Mouse (Mus musculus) layer of hippocampus, adult 18-20 months (tissue): ENCODE results near the gene Gata2. TPM values are rescaled to one million over a fixed set of nuclear protein-coding genes. Genes with fewer than 3 reads are reported as not detected.
"Not testable (repeated sequence)": the region's sequence is repeated elsewhere in the genome, so short reads cannot be mapped to it uniquely, and the experiment has no call there.

Experiments
- DNase-seq, 2 experiments: peaks; one replicate each; pipeline ENCODE4 v3.0.0; 2022; ENCODE audit warnings: low spot score in 2 of 2
- long read RNA-seq: library from polyadenylated mRNA; stranded (forward); transcript quantifications from one replicate; pipeline ENCODE4 v2.0.0, GENCODE M21; 2021
- total RNA-seq, 2 experiments: library from RNA; stranded (reverse); gene quantifications; 2 replicates each; pipeline ENCODE4 v1.2.3; 2021

The Gata2 gene
- 1 to 10 TPM; 5.0 to 5.9 TPM for total RNA-seq
- long read RNA-seq, transcript Gata2-201 (6 exons, 3,571 nt) = major isoform, 9 of 11 reads
- long read RNA-seq, partial matches to known transcripts = 0 of 11 reads
- long read RNA-seq, other reads (novel, unspliced or antisense) = 2 of 11 reads

DNA sequence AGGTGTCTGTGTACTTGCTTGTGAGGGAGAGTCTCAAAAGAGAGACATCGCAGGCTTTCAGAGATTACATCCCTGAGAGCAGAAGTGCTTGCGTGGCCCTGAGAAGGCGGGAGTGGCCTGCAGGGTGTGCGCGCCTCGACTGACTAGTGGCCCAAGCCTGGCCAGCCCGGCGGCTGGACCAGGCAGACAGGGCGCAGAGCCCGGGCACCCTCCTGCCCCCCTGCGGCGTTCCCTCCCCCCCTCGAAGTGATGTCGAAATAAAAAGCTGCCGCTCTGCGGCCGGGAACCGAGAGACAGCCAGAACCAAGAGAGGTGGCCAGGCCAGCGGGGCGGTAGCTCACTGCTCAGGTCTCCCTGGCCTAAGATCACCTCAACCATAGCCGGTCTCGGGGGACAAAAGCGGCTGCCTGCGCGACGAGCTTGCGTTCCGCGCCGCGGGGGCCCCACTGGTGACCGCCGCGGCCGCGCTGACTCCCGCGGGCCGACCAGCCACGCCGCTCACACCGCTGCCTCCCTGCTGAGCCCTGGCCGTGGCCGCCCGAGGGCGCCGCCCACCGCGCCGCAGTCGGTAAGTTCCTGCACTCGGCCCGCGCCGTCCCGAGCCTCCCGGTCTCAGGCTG, at the start of gene Gata2:
Gene Gata2, plus strand, starts transcription at position 459 of the 620 bp plus-strand sequence.
- no peak for DNase-seq

DNA sequence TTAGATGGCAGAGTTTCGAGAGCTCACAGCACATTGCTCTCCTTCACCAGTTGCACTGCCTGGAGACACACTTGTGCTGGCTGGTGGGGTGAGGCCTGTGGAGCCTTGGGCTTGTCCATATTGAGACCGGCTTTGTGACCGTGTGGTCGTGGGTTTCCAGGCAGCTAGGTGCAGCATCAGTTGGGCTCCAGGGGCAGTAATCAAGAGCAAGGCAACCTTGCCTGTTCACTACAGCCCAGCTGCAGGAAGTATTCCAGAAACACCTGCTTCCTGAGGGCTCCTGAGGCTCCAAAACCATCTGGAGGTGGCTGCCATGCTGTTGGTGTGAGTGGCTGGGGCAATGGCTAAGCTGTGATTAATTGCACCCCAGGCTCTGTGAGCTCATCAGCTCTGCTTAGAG, 47.9 kb upstream of the Gata2 start:
- no peak for DNase-seq

DNA sequence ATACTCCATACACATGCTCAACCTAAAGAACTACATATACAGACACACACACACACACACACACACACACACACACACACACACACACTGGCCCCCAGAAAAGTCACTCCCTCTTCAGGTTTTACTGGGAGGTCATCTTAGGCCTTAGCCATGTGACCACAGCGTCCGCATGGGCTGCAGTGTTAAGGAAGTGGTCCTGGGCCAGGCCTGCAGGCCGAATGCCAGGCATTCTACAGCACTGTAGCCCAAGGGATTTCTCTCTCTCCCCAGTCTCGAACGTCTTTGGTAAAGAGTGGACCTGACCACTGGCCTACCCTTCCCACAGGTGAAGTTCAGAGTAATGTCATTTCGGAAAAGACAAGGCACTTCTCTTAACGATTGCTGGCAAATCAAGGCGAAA, 47.1 kb upstream of the Gata2 start:
- no peak for DNase-seq

GRCm38 (mm10) chr6:88147411-88148003, 46.2 kb upstream of the Gata2 start:
- DNase-seq = peak in 1 of 2 experiments; percentile 24

GRCm38 (mm10) chr6:88151335-88151734, 42.4 kb upstream of the Gata2 start:
- DNase-seq = no peak

DNA sequence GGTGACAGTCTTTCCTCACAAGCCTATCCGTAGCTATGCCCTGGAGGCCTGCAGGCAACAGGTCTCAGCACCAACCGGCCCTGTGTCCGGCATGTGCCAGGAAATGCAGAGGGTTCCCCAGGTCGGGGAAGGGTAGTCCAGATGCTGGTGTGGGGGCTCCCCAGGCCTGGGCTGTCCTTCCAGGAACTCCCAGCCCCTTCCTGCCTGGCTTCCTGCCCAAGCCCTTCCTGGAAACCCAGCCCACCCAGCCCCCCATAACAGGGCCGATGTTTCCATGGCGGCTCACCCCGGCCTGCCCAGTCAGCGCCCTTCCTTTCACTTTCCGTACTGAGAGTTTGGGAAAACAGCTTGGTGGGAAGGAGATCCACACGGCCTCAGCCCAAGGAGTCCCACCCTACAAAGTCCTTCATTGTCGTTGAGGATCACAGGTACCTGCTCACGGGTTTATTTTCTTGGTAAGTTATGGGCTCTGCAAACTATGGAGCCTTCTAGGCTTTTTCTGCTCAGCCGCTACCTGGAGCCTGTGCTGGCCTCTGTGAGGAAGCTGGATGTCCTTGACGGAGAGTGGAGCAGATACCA, 41.5 kb upstream of the Gata2 start:
- no peak for DNase-seq

GRCm38 (mm10) chr6:88152979-88153378, 40.7 kb upstream of the Gata2 start:
- DNase-seq = no peak

GRCm38 (mm10) chr6:88155614-88156013, 38.1 kb upstream of the Gata2 start:
- not testable (repeated sequence) for DNase-seq

- DNase-seq = no peak
These were observed 34.9 kb upstream of the Gata2 start for GRCm38 (mm10) chr6:88158790-88159189.

- no peak for DNase-seq
These were observed 27.6 kb upstream of the Gata2 start for GRCm38 (mm10) chr6:88166054-88166453.

- DNase-seq = no peak
These were observed 19.5 kb upstream of the Gata2 start for GRCm38 (mm10) chr6:88174191-88174590.

DNA sequence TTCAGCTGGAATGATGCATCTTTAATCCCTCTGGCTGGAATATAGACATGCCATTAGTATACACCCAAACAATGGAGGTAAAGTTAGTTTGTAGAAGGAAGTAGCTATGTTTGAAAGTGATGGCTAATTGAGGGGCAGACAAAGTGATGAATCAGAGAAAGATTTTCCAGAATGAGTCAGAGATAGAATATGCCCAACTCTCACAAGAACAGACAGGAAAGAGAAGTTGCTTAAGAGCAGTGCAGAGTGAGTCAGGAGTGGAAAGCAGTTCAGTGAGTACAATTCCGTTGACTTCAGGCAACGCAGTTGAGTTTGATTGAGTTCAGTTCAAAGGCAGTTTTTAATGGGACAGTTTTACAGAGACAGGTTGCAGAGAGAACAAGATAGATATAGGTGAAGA, 19.0 kb upstream of the Gata2 start:
- no peak for DNase-seq

DNA sequence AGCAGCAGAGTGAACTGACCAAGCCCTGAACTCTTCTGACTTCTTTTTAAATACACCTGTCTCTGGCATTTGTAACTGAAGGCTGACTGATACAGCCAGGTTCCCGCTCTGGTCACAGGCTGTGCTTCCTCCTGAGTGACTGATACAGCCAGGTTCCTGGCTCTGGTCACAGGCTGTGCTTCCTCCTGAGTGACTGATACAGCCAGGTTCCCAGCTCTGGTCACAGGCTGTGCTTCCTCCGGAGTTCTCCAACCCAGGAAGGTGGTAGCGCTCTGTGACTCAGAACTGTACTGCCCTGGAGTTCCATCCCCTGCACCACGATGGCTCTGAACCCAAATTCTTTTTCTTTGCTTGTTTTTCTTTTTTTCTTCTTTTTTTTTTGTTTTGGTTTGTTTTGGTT, 9.0 kb upstream of the Gata2 start:
- no peak for DNase-seq

DNA sequence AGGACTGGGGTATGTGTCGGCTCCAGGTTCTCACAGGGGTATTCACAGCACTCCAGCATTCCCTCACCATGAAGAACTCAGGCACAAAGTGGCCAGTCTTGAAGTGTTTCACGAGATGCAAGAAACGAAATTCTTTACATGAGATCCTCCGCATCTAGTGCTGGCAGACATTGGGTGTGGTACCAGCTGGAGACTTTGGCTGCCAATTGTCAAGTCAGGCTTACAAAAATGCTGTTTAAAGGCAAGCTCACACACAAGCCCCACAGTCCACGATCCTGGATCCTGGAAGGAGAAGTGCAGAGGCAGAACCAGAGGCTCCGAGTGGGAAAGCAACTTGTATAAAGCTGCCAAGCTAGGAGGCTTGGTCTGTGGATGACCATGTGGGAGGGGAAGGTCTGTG, 5.5 kb upstream of the Gata2 start:
- DNase-seq = peak; percentile 32 to 50

GRCm38 (mm10) chr6:88189312-88190042, 4.2 kb upstream of the Gata2 start:
- peak; percentile 58 to 75 for DNase-seq

- DNase-seq = no peak
These were observed 3.7 kb upstream of the Gata2 start for GRCm38 (mm10) chr6:88190043-88190309.

- DNase-seq = no peak
These were observed 3.2 kb upstream of the Gata2 start for GRCm38 (mm10) chr6:88190310-88191023.

DNA sequence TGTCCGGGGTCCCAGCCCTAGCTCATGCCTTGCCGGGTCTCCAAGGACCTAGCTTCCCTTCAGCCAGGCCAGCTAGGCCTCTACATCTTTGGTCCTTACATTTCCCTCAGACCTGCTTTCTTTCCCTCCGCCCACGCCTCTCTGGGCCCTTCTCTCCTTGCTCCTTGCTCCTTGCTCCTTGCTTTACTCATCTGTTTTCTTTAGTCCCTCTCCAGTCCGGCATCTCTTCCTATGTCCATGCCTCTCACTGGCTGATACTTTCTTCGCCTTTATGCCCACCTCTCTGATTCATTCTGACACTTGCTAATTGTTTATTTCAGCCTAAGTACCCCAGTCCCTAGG, 2.7 kb upstream of the Gata2 start:
- DNase-seq = no peak

DNA sequence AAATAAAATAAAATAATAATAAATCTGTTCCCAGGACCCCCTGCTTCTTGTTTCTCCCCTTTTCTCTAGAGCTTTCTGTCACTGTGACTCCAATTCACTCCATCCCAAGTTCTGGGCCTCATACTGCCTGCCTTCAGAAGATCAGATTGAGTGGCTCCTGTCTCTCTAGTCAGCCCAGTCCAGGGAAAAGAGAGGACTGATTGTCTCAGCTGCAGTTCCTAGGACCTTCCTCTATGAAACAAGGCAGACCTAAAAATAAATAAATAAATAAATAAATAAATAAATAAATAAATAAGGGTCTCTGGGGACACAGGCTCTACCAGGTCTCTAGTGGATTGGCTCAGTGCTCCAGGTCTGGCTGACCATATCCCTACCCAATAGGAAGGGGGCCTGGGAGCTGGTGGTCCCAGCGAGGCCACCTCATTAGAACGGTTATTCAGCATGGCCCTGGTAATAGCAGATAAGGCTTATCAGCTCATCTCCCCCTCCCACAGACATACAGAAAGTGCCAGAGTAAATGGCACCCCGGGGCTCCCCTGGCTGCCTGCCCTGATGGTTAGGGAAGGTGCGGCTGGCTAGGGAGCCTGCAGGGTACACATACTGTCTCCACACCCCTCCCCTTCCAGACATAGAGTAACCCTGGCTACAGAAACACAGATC, 2.1 kb upstream of the Gata2 start:
- DNase-seq = no peak

DNA sequence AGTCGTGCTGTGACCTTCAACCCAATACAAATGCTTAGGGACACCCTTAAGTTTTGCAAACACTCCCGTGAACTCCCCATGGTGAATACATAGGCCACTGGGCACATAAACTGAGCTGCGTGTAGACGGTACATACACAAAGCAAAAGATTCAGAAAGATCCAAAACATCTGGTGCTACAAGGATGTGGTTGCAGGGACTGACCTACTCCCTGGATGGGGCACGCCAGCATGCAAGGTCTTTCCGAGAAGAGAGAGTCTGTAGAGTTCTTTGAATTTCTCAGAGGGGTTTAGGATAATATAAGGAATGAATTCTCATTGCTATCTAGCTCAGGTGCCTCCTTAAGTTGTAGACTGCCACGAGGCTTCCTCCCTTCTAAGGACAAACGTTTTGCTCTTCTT, 935 bp upstream of the Gata2 start:
- DNase-seq = no peak
